In the genomic region with DNA sequence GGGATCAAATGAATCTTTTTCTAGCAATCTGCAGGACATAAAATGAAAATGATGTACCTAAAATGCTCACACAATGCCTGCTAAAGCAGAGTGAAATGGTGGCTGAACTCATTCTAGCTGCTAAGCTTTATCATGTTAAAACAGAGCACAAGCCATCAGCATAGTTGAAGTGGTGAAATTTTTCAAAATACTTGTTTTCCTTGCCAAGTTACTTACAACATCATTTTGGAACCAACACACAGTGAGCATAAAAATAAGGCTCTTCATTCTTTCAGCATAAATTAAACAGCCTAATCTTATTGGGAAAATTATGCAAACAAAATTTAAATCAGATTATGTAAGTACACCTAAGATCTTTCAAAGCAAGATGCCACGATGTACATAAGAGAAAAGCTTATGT, we compare ENCODE assay signal across 14 mouse cellular contexts.
"Had no signal": no experiment of that assay in that cellular context is flagged by ENCODE, and none has a peak within 500 bp of the region (broad histone marks: within the 10 kb centered on the region; RNA-seq: fewer than 3 reads in every experiment).

No protein-coding gene starts in this region.

- H3K4me2 ChIP-seq: liver, embryonic 15.5 days; lung, embryonic 14.5 days; midbrain, embryonic 12.5 days; midbrain, embryonic 15.5 days; neural tube, embryonic 12.5 days; stomach, embryonic 15.5 days had no signal

- H3K4me1 ChIP-seq: liver, embryonic 15.5 days; midbrain, embryonic 10.5 days; midbrain, embryonic 12.5 days; midbrain, embryonic 15.5 days; neural tube, embryonic 12.5 days; stomach, embryonic 15.5 days had no signal

- H3K27ac ChIP-seq: liver, embryonic 15.5 days; midbrain, embryonic 10.5 days; midbrain, embryonic 12.5 days; midbrain, embryonic 15.5 days; neural tube, embryonic 12.5 days; stomach, embryonic 15.5 days; stomach, postnatal 0 days had no signal

- H3K4me3 ChIP-seq: liver, embryonic 15.5 days; midbrain, embryonic 10.5 days; midbrain, embryonic 12.5 days; midbrain, embryonic 15.5 days; neural tube, embryonic 12.5 days; stomach, embryonic 15.5 days had no signal

- H3K9ac ChIP-seq: liver, embryonic 15.5 days; lung, embryonic 14.5 days; midbrain, embryonic 12.5 days; midbrain, embryonic 15.5 days; neural tube, embryonic 12.5 days; stomach, embryonic 15.5 days had no signal

- H3K36me3 ChIP-seq: liver, embryonic 15.5 days; midbrain, embryonic 10.5 days; midbrain, embryonic 12.5 days; midbrain, embryonic 15.5 days; neural tube, embryonic 12.5 days; stomach, embryonic 15.5 days had no signal

- DNase-seq: lung, adult 18-20 months; lung, embryonic 14.5 days; lung, postnatal 14 days; lung, postnatal 4 days; right cerebral cortex, postnatal 14 days; thymus, adult 2 months; thymus, postnatal 36 days had no signal

- H3K9me3 ChIP-seq: liver, embryonic 15.5 days; midbrain, embryonic 10.5 days; midbrain, embryonic 12.5 days; midbrain, embryonic 15.5 days; neural tube, embryonic 12.5 days; stomach, embryonic 15.5 days had no signal

- ATAC-seq: midbrain, embryonic 15.5 days had no signal

- H3K27me3 ChIP-seq: liver, embryonic 15.5 days; midbrain, embryonic 12.5 days; midbrain, embryonic 15.5 days; neural tube, embryonic 12.5 days; stomach, embryonic 15.5 days had no signal
